Mouse (Mus musculus): Measurements from ENCODE around the gene Sema4d.

DNA sequence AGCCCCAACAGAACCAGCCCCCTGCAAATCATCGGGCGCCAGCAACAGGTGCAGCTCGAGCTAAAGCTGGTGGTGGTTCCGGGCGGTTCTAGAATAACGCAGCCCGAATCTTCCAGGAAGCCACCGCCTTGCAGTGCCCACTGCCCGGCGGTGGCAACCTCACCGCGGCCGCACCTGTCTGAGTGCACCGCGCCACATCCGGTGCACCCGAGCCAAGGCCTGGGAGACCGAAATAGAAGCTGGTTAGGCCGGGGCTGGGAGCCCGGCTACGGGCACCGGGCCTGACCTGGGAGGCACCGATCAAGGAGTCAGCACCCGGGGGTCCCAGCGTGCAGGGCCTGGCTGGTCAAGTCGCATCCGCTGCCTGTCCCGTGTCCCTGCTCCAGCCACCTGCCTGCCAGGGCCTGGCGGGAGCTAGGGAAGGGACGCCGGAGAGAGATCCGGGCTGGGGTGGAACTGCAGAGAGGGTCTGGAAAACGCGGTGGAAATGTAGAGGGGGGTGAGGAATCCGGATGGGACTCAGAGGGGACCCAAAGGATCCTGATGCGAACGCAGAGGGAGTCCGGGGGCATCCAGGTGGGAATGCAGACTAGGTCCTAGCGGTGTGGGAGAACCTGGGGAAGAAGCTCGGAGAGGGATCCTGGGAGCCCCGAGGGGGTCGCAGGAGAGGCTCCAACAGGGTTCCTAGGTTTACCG lies 670 bp downstream of the Sema4d start:
- TF ChIP-seq POLR2A (IDR thresholded peaks at IDR 0.05; ENCODE audit: low read depth, low read length) (no peak), CTCF (IDR thresholded peaks at IDR 0.05; ENCODE audit: borderline replicate concordance, insufficient read depth, low read length) (no peak)
